Mouse (Mus musculus): Measurements from ENCODE around the gene Olr1. TPM values are rescaled to one million over a fixed set of nuclear protein-coding genes. Genes with fewer than 3 reads are reported as not detected.

Gene Olr1
- polyA plus RNA-seq, 1 experiment: 3.3 TPM

DNA sequence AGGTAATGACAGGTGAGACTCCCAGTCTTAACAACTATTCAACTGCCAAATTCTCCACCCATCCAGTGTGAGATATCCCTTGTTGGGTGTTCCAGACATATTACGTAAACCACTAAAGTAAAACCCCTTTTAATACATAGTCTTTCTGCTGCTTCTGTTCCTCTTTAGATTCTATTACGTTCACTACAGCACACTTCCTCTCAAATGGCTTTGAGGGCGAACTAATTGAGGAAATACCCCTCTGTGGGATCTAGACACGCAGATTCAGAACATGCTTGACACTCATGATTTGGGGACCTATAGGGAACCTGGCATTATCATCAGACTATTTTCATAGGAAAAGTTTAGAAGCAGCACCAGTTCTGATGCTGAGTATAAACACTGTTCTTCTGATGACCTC, 12.0 kb downstream of the Olr1 start:
- no peak for TF ChIP-seq POLR2A (IDR thresholded peaks at IDR 0.05; ENCODE audit: borderline replicate concordance, extremely low read depth, low read depth, low read length)
- TF ChIP-seq CTCF (IDR thresholded peaks at IDR 0.05; ENCODE audit: insufficient read depth, low read length): no peak
- Histone ChIP-seq H3K4me3 (replicated peaks; ENCODE audit: extremely low read depth, low read depth, low read length) (no peak overlapping the region), H3K4me1 (ENCODE audit: control insufficient read depth, insufficient read depth, low read length) (no peaks in the 10 kb centered on the region)
- no peak for DNase-seq
- WGBS: 62% methylated on average over 4 of the region's 4 CpGs

DNA sequence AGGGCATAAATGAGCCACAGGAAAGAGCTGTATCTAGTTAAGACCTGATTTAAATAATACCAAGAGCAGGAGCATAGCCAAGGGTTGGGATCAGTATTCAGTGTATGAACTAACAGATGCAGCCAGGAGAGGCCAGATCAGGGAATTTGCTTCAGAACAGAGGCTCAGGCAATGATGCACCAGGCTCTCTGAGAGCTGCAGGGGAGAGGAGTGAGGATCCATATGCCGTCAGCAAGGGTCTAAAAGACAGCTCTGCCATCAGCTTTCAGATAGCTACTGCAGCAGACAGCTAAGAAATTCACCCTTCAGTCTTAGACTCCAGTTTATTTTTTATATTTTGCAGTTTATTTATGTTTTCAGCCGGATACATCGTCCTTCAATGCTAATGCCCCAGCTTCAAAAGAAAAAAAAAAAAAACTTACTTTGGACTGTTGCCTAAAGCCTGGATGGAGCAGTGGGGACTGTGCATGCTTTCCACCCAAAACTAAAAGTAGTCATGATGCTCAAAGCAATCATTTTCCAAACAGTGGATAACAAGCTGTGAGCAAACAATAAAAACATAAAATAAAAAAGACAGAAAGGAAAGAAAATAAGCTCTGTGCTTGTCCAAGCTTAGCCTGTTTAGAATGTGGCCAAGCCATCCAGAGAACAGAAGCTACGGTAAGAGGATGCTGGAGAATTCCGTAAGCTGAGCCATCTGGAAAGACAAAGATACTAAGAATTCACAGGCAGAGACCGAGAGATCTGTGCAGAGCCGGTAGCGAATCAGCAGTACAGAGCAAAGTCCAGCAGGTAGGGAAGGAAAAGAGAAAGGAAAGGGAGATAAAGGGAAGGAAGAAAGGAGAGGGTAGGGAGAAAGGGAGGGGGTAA, 26.6 kb downstream of the Olr1 start:
- no peaks in the 10 kb centered on the region; the same call in 1 of the 2 replicates for H3K4me1 ChIP-seq (ENCODE audit: control insufficient read depth, insufficient read depth, low read length)
- TF ChIP-seq POLR2A (IDR thresholded peaks at IDR 0.05; ENCODE audit: borderline replicate concordance, extremely low read depth, low read depth, low read length) (no peak), CTCF (IDR thresholded peaks at IDR 0.05; ENCODE audit: insufficient read depth, low read length) (no peak)
- WGBS: 55% methylated on average over 8 of the region's 8 CpGs
- H3K4me3 ChIP-seq (replicated peaks; ENCODE audit: extremely low read depth, low read depth, low read length): no peak overlapping the region
- no peak for DNase-seq

DNA sequence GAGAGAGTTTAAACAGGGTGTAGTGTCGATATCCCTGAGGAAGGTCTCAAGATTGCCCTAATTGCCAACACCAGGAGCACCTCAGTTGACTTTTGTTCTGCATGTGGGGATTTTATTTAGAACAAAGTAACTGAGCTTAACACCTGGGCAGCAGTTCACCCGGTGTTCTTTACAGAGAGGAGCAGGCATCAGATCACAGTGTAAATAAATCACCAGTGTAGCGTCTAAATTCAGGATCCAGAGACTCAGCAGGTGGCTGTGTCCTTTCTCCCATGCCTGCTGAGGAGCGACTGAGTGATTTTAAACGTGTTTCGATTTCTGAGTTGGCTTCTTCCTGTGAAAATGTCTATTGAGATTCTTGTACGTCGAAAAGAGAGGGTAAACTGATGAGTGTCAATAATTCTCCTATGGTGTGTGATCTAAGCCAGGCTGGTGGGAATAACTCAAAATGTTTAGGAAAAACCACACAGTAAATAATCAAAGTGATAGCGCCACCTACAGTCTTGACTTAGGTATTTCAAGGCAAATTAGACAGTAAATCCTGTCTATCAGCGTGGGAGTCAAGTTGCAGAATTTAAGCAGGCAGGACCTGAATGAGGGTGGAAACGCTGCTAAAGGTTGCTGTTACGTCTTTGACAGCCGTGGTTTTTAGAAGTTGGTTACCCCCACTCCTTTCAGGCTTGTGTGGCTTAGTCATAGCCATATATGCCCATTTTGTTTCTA, 30.4 kb downstream of the Olr1 start:
- WGBS: 25% methylated on average over 13 of the region's 13 CpGs

DNA sequence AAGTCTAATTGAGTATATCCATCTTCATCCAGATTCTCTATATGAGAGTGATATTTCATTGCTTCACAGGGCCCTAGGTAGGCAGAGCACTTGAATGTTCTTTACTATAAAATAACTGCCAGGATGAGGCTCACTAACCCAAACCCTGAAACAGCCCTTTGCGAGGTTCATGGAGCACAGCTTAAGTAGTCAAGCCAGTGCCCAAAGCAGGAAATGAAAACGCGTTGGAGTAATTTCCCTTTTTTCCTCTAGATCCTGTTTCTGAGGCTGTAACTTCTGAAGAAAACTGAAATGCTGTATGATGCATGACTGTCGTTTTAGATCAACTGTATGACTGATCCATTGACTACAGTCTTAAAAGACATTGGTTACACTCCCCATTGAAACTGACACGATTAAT, 34.3 kb downstream of the Olr1 start:
- Histone ChIP-seq H3K4me3 (replicated peaks; ENCODE audit: extremely low read depth, low read depth, low read length) (no peak overlapping the region), H3K4me1 (ENCODE audit: control insufficient read depth, insufficient read depth, low read length) (no peaks in the 10 kb centered on the region; the same call in 1 of the 2 replicates)
- TF ChIP-seq CTCF (IDR thresholded peaks at IDR 0.05; ENCODE audit: insufficient read depth, low read length): no peak
- TF ChIP-seq POLR2A (IDR thresholded peaks at IDR 0.05; ENCODE audit: borderline replicate concordance, extremely low read depth, low read depth, low read length): no peak
- no peak for DNase-seq
- 62% methylated on average over 5 of the region's 5 CpGs for WGBS

More for the DNA sequence above, 30.4 kb downstream of the Olr1 start:
- no peak overlapping the region for H3K4me3 ChIP-seq (replicated peaks; ENCODE audit: extremely low read depth, low read depth, low read length)
- no peaks in the 10 kb centered on the region; the same call in 1 of the 2 replicates for H3K4me1 ChIP-seq (ENCODE audit: control insufficient read depth, insufficient read depth, low read length)
- no peak for DNase-seq
- peak; percentile 29; the same call in 1 of the 2 replicates for TF ChIP-seq CTCF (IDR thresholded peaks at IDR 0.05; ENCODE audit: insufficient read depth, low read length)
- no peak for TF ChIP-seq POLR2A (IDR thresholded peaks at IDR 0.05; ENCODE audit: borderline replicate concordance, extremely low read depth, low read depth, low read length)

DNA sequence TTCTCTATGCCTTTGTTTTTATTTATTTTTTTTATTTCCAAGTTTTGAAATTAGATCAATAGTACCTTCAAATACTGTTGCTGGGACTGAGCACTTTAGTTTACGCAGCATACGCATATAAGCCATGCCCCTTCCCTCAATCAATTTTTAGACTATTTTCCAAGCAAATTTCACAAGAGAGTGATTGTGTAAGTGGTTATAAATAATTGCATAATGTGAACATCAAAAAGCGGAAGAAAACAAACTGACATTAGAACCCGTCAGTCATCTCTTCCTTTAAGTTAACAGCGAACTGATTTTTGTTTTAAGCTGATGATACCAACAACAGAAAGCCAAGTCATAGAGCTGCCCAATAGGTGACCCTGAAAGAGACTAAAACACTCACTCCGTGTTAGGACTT, 35.6 kb downstream of the Olr1 start:
- 71% methylated on average over 6 of the region's 6 CpGs for WGBS
- Histone ChIP-seq H3K4me1 (ENCODE audit: control insufficient read depth, insufficient read depth, low read length) (no peaks in the 10 kb centered on the region), H3K4me3 (replicated peaks; ENCODE audit: extremely low read depth, low read depth, low read length) (peak overlapping the region; percentile 16)
- TF ChIP-seq POLR2A (IDR thresholded peaks at IDR 0.05; ENCODE audit: borderline replicate concordance, extremely low read depth, low read depth, low read length) (no peak), CTCF (IDR thresholded peaks at IDR 0.05; ENCODE audit: insufficient read depth, low read length) (no peak)
- DNase-seq: no peak

GRCm38 (mm10) chr6:129451411-129452039, 55.4 kb downstream of the Olr1 start, which contains the start of gene Clec1a:
Gene Clec1a, minus strand, starts transcription at chr6:129452000.
- Histone ChIP-seq H3K4me3 (replicated peaks; ENCODE audit: extremely low read depth, low read depth, low read length) (peak within 1 kb of the TSS; percentile 97), H3K4me1 (ENCODE audit: control insufficient read depth, insufficient read depth, low read length) (peaks cover 8% of the 10 kb centered on the region)
- no peak for TF ChIP-seq CTCF (IDR thresholded peaks at IDR 0.05; ENCODE audit: insufficient read depth, low read length)
- peak; percentile 79; the same call in 1 of the 2 replicates for TF ChIP-seq POLR2A (IDR thresholded peaks at IDR 0.05; ENCODE audit: borderline replicate concordance, extremely low read depth, low read depth, low read length)
- whole genome bisulfite sequencing: 39% methylated on average over 13 of the region's 13 CpGs
- DNase-seq: peak; percentile 39

DNA sequence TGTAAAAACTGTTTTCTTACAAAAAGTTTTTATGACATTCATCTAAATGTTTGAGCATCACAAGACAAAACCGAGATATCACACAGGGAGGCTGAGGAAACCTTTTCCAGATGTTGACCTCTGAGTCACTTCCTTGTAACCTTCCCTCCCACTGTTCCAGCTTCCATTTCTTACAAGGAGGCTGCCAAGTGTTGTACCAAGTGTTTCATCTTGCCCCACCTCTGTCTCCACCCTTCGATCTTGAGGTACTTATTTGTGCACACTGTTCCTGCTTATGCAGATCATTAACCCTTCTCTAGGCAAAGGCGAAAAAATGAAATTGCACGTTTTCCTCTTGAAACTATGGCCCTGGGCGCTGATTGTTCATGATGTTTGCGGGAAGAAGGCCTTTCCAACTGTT, 57.2 kb downstream of the Olr1 start:
- no peak for DNase-seq
- TF ChIP-seq POLR2A (IDR thresholded peaks at IDR 0.05; ENCODE audit: borderline replicate concordance, extremely low read depth, low read depth, low read length) (0 out of 2 replicates have a peak, but pooled peaks have one; percentile 11), CTCF (IDR thresholded peaks at IDR 0.05; ENCODE audit: insufficient read depth, low read length) (no peak)
- WGBS: 39% methylated on average over 6 of the region's 6 CpGs
- H3K4me3 ChIP-seq (replicated peaks; ENCODE audit: extremely low read depth, low read depth, low read length): peak overlapping the region; percentile 88
- H3K4me1 ChIP-seq (ENCODE audit: control insufficient read depth, insufficient read depth, low read length): peaks cover 10% of the 10 kb centered on the region

- peaks cover 7% of the 10 kb centered on the region for H3K4me1 ChIP-seq (ENCODE audit: control insufficient read depth, insufficient read depth, low read length)
- no peak for DNase-seq
- TF ChIP-seq POLR2A (IDR thresholded peaks at IDR 0.05; ENCODE audit: borderline replicate concordance, extremely low read depth, low read depth, low read length): no peak
- TF ChIP-seq CTCF (IDR thresholded peaks at IDR 0.05; ENCODE audit: insufficient read depth, low read length): no peak
- 55% methylated on average over 2 of the region's 2 CpGs for WGBS
- H3K4me3 ChIP-seq (replicated peaks; ENCODE audit: extremely low read depth, low read depth, low read length): no peak overlapping the region
Measured at GRCm38 (mm10) chr6:129438033-129438432, 68.9 kb downstream of the Olr1 start.

GRCm38 (mm10) chr6:129436025-129436424, 70.9 kb downstream of the Olr1 start:
- H3K4me3 ChIP-seq (replicated peaks; ENCODE audit: extremely low read depth, low read depth, low read length): no peak overlapping the region
- no peak for TF ChIP-seq POLR2A (IDR thresholded peaks at IDR 0.05; ENCODE audit: borderline replicate concordance, extremely low read depth, low read depth, low read length)
- no peak for TF ChIP-seq CTCF (IDR thresholded peaks at IDR 0.05; ENCODE audit: insufficient read depth, low read length)

More at GRCm38 (mm10) chr6:129436025-129436424, 70.9 kb downstream of the Olr1 start:
- DNase-seq: no peak
- WGBS: 68% methylated on average over 3 of the region's 3 CpGs
- peaks cover 7% of the 10 kb centered on the region for H3K4me1 ChIP-seq (ENCODE audit: control insufficient read depth, insufficient read depth, low read length)

Other genes with a start within 250 kb of the Olr1 start
- gene Cd69, start 231.7 kb downstream of the Olr1 start, polyA plus RNA-seq (2012; rRNA removed): 0.54 and 1.3 TPM in 2 replicates
- not detected in 2 replicates for gene 4922502D21Rik, start 175.4 kb downstream of the Olr1 start, polyA plus RNA-seq (2012; rRNA removed)
- gene Clec12a, start 164.5 kb downstream of the Olr1 start, polyA plus RNA-seq (2012; rRNA removed): 1.9 and 4.6 TPM in 2 replicates
- gene Clec12b, start 121.3 kb downstream of the Olr1 start, polyA plus RNA-seq (2012; rRNA removed): 1.2 and 1.5 TPM in 2 replicates
- gene Clec1b, start 109.9 kb downstream of the Olr1 start, polyA plus RNA-seq (2012; rRNA removed): 1.9 and 2.7 TPM in 2 replicates
- gene Clec9a, start 98.3 kb downstream of the Olr1 start, polyA plus RNA-seq (2012; rRNA removed): 2.2 and 2.7 TPM in 2 replicates
- gene Clec1a, start 55.2 kb downstream of the Olr1 start, polyA plus RNA-seq (2012; rRNA removed): 30.1 and 38.1 TPM in 2 replicates
- 0.17 and 0.26 TPM in 2 replicates for gene Tmem52b, start 5.4 kb upstream of the Olr1 start, polyA plus RNA-seq (2012; rRNA removed)
- 101 and 107 TPM in 2 replicates for gene Gabarapl1, start 26.0 kb upstream of the Olr1 start, polyA plus RNA-seq (2012; rRNA removed)
- gene Klre1, start 70.7 kb upstream of the Olr1 start, polyA plus RNA-seq (2012; rRNA removed): 0.63 and 0.67 TPM in 2 replicates
- gene Klrd1, start 84.6 kb upstream of the Olr1 start, polyA plus RNA-seq (2012; rRNA removed): 1.2 and 1.4 TPM in 2 replicates
- gene Klrk1, start 116.7 kb upstream of the Olr1 start, polyA plus RNA-seq (2012; rRNA removed): 0.49 and 0.68 TPM in 2 replicates
- 0.66 TPM in 1 of 2 replicates, not detected in the other for gene Klrc3, start 136.2 kb upstream of the Olr1 start, polyA plus RNA-seq (2012; rRNA removed)
- gene Klrc2, start 153.5 kb upstream of the Olr1 start, polyA plus RNA-seq (2012; rRNA removed): 0.52 and 0.76 TPM in 2 replicates
- 0.68 and 0.75 TPM in 2 replicates for gene Klrc1, start 171.8 kb upstream of the Olr1 start, polyA plus RNA-seq (2012; rRNA removed)
- gene Klri1, start 210.0 kb upstream of the Olr1 start, polyA plus RNA-seq (2012; rRNA removed): not detected in 2 replicates
- gene Klri2, start 233.3 kb upstream of the Olr1 start, polyA plus RNA-seq (2012; rRNA removed): 0.20 and 0.28 TPM in 2 replicates

All from lung, adult 2 months (tissue).